Mouse (Mus musculus) CH12.LX (cell line): Measurements from ENCODE around the gene Pbxip1. TPM values are rescaled to one million over a fixed set of nuclear protein-coding genes. Genes with fewer than 3 reads are reported as not detected.

Source experiments
- DNase-seq: peaks from one replicate; pipeline ENCODE4 v3.0.0-alpha.2; 2013; ENCODE audit errors: extremely low read depth
- H3K27ac ChIP-seq: 2 replicates; pipeline ENCODE4 v1.5.1; 2012; ENCODE audit warnings: low read depth, mild to moderate bottlenecking, control low read depth, moderate library complexity; ENCODE audit not compliant: insufficient read depth
- H3K27me3 ChIP-seq: replicated peaks from 2 replicates; pipeline ENCODE3; 2012; ENCODE audit warnings: inconsistent platforms
- H3K36me3 ChIP-seq, 2 experiments: replicated peaks in 1 of 2; 2 replicates each; pipeline versions ENCODE3 to v1.6.1; 2012; ENCODE audit warnings: inconsistent platforms in 1 of 2, low read length in 1 of 2, mild to moderate bottlenecking in 1 of 2, mixed read lengths in 1 of 2, moderate library complexity in 1 of 2; ENCODE audit not compliant: control insufficient read depth in 1 of 2, insufficient read depth in 1 of 2
- H3K4me1 ChIP-seq, 2 experiments: 2 replicates each; pipeline ENCODE4 v1.6.1; 2012; ENCODE audit warnings: inconsistent platforms in 1 of 2, moderate library complexity in 1 of 2; ENCODE audit not compliant: insufficient read depth in 2 of 2, control insufficient read depth in 1 of 2
- H3K4me2 ChIP-seq: 2 replicates; pipeline ENCODE4 v1.6.1; 2012; ENCODE audit warnings: low read depth, mild to moderate bottlenecking, control low read depth; ENCODE audit not compliant: poor library complexity, insufficient read depth, severe bottlenecking
- H3K4me3 ChIP-seq, 3 experiments: fragments of 150-350 bp in 1 of 3; sonication (generic) in 1 of 3; replicated peaks in 1 of 3; 2 replicates each; pipeline versions ENCODE3 to v1.5.1; 2011 to 2012; ENCODE audit warnings: low read depth in 2 of 3, low read length in 2 of 3, mild to moderate bottlenecking in 2 of 3, moderate library complexity in 2 of 3, control low read depth in 1 of 3, improper control_type of control experiment in 1 of 3, inconsistent platforms in 1 of 3, mixed read lengths in 1 of 3; ENCODE audit not compliant: poor library complexity in 1 of 3
- H3K79me2 ChIP-seq: replicated peaks from 2 replicates; pipeline ENCODE4 v1.6.1; 2012; ENCODE audit warnings: mild to moderate bottlenecking, moderate library complexity; ENCODE audit not compliant: control insufficient read depth, poor library complexity, insufficient read depth, severe bottlenecking; ENCODE audit errors: extremely low read depth
- H3K9ac ChIP-seq: 2 replicates; pipeline ENCODE4 v1.6.1; 2012; ENCODE audit warnings: low read depth, mild to moderate bottlenecking, control low read depth, moderate library complexity; ENCODE audit not compliant: insufficient read depth
- H3K9me3 ChIP-seq: replicated peaks from 2 replicates; pipeline ENCODE3; 2012; ENCODE audit warnings: low read length, inconsistent platforms, mixed read lengths
- CHD2 ChIP-seq: IDR thresholded peaks from 2 replicates; pipeline ENCODE4 v1.6.1; 2011; ENCODE audit warnings: low read length, improper control_type of control experiment
- CTCF ChIP-seq, 2 experiments: IDR thresholded peaks in 1 of 2; conservative IDR thresholded peaks in 1 of 2; 2 replicates each; pipeline ENCODE4 v1.5.1; 2011 to 2012; ENCODE audit warnings: low read depth in 2 of 2, low read length in 2 of 2, improper control_type of control experiment in 1 of 2, inconsistent platforms in 1 of 2, mild to moderate bottlenecking in 1 of 2, moderate library complexity in 1 of 2
- E2F4 ChIP-seq: IDR thresholded peaks from 2 replicates; pipeline ENCODE4 v1.6.1; 2011; ENCODE audit warnings: low read depth, low read length, improper control_type of control experiment; ENCODE audit not compliant: insufficient replicate concordance
- ELF1 ChIP-seq: IDR thresholded peaks from 2 replicates; pipeline ENCODE4 v1.6.1; 2014; ENCODE audit warnings: low read depth, mild to moderate bottlenecking, inconsistent platforms, low read length, improper control_type of control experiment
- IRF4 ChIP-seq: IDR thresholded peaks from 2 replicates; pipeline ENCODE4 v1.6.1; 2014; ENCODE audit warnings: low read depth, mild to moderate bottlenecking, inconsistent platforms, low read length, improper control_type of control experiment
- JUND ChIP-seq: conservative IDR thresholded peaks from 2 replicates; pipeline ENCODE4 v1.6.1; 2011; ENCODE audit warnings: low read depth, low read length, improper control_type of control experiment
- KAT2A ChIP-seq: IDR thresholded peaks from 2 replicates; pipeline ENCODE4 v1.6.1; 2012; ENCODE audit warnings: low read length, improper control_type of control experiment, inconsistent platforms; ENCODE audit not compliant: insufficient replicate concordance
- MXI1 ChIP-seq: IDR thresholded peaks from 2 replicates; pipeline ENCODE4 v1.6.1; 2011; ENCODE audit warnings: mild to moderate bottlenecking, low read depth, low read length, improper control_type of control experiment
- MYC ChIP-seq: IDR thresholded peaks from 2 replicates; pipeline ENCODE4 v1.6.1; 2011; ENCODE audit warnings: low read depth, mild to moderate bottlenecking, improper control_type of control experiment, low read length
- NELFE ChIP-seq: IDR thresholded peaks from 2 replicates; pipeline ENCODE4 v1.6.1; 2011; ENCODE audit warnings: low read depth, low read length, improper control_type of control experiment
- NRF1 ChIP-seq: IDR thresholded peaks from 2 replicates; pipeline ENCODE4 v1.6.1; 2014; ENCODE audit warnings: low read depth, mild to moderate bottlenecking, inconsistent platforms, low read length, improper control_type of control experiment, moderate library complexity
- POLR2AphosphoS2 ChIP-seq: IDR thresholded peaks from 2 replicates; pipeline ENCODE4 v1.6.1; 2011; ENCODE audit warnings: low read depth, low read length, improper control_type of control experiment
- RAD21 ChIP-seq: IDR thresholded peaks from 2 replicates; pipeline ENCODE4 v1.6.1; 2011; ENCODE audit warnings: low read depth, mild to moderate bottlenecking, low read length, improper control_type of control experiment, moderate library complexity
- RCOR1 ChIP-seq: conservative IDR thresholded peaks from 2 replicates; pipeline ENCODE4 v1.6.1; 2012; ENCODE audit warnings: low read depth, mild to moderate bottlenecking, inconsistent platforms, low read length, improper control_type of control experiment
- SIN3A ChIP-seq: IDR thresholded peaks from 2 replicates; pipeline ENCODE4 v1.6.1; 2012; ENCODE audit warnings: low read length, improper control_type of control experiment, inconsistent platforms
- SMC3 ChIP-seq: IDR thresholded peaks from 2 replicates; pipeline ENCODE4 v1.6.1; 2011; ENCODE audit warnings: low read depth, low read length, improper control_type of control experiment
- TBP ChIP-seq: conservative IDR thresholded peaks from 2 replicates; pipeline ENCODE4 v1.6.1; 2011; ENCODE audit warnings: low read depth, low read length, improper control_type of control experiment
- USF2 ChIP-seq: conservative IDR thresholded peaks from 2 replicates; pipeline ENCODE4 v1.6.1; 2011; ENCODE audit warnings: low read depth, low read length, improper control_type of control experiment
- ZKSCAN1 ChIP-seq: IDR thresholded peaks from 2 replicates; pipeline ENCODE4 v1.6.1; 2012; ENCODE audit warnings: low read depth, inconsistent platforms, low read length, improper control_type of control experiment, borderline replicate concordance
- dilution Hi-C: fragments of 300-500 bp; cut with MboI; formaldehyde crosslinking; loops from 2 replicates; pipeline ENCODE4 v1.14.3; 2020; ENCODE audit warnings: low sequenced_read_pairs; ENCODE audit not compliant: extremely low pct_unique_long_range_greater_than_20kb, extremely low pct_ligation_motif_present
- in situ Hi-C: fragments of 300-500 bp; cut with MboI; formaldehyde crosslinking; loops from 3 replicates; pipeline ENCODE4 v1.14.3; 2019; ENCODE audit warnings: low sequenced_read_pairs, low pct_ligation_motif_present, low pct_unique_long_range_greater_than_20kb, mixed read lengths
- polyA plus RNA-seq: library from polyadenylated mRNA; unstranded; fragments of >175 nt; gene quantifications from 2 replicates; pipeline ENCODE4 v1.2.1, GENCODE M21; 2012; ENCODE audit warnings: low read depth; ENCODE audit not compliant: insufficient read length
- total RNA-seq, 2 experiments: library from RNA; depleted of rRNA; stranded (reverse); fragments of 300-350 nt in 1 of 2; fragments of >200 nt in 1 of 2; gene quantifications; 2 replicates each; pipeline ENCODE4 v1.2.3; 2012 to 2014

The Pbxip1 gene
- total and polyA plus RNA-seq, 3 experiments = 14.1 to 18.4 (median 17.6) TPM

DNA sequence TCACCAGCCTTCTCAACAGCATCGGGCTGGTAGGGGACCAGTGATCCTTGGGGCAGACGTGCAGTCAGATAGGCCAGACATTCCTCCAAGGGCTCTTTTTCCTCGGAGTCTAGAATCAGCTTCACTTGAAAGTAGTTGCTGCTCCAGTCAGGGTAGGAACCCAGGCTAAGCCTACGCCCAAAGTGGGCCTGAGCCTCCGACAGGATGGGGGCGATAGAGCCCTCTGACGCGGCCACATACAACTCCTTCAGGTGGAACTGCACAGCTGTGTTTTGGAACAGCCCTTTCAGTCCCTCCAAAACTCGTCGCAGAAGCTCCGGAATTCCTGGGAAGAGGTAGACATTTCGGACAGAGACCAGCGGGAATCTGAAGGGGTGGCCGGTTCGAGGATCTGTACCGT is 28.1 kb upstream of the Pbxip1 start:
- DNase-seq = no peak
- Histone ChIP-seq H3K4me1 (peaks cover 6 to 62% of the 10 kb centered on the region in 2 experiments), H3K9ac (no peak overlapping the region)
- no peak for TF ChIP-seq RAD21
- no peak for TF ChIP-seq MXI1
- no peak for TF ChIP-seq E2F4
- no peak for TF ChIP-seq NRF1
- no peak for TF ChIP-seq JUND
- TF ChIP-seq TBP = no peak
- TF ChIP-seq SMC3 = no peak
- no peak for TF ChIP-seq IRF4
- no peak for TF ChIP-seq CHD2
- TF ChIP-seq MYC = no peak
- TF ChIP-seq KAT2A = no peak
- TF ChIP-seq POLR2AphosphoS2 = no peak
- no peak for TF ChIP-seq ZKSCAN1
- no peak for TF ChIP-seq RCOR1
- TF ChIP-seq CTCF (conservative IDR thresholded peaks at IDR 0.05 in 1 of 2, IDR thresholded peaks at IDR 0.05 in 1 of 2; ENCODE audit: low read depth in 2 of 2, low read length in 2 of 2) = no peak
- no peak for TF ChIP-seq USF2
- no peak for TF ChIP-seq SIN3A
- TF ChIP-seq, all 38 proteins: peak for 0
- Histone ChIP-seq H3K27me3 (no peaks in the 10 kb centered on the region), H3K4me2 (no peak overlapping the region), H3K4me3 (no peak overlapping the region), H3K79me2 (0 out of 2 replicates have a peak, but pooled peaks cover 6% of the 10 kb centered on the region), H3K36me3 (peaks cover 37 to 61% of the 10 kb centered on the region in 2 experiments), H3K9me3 (peaks cover 5% of the 10 kb centered on the region), H3K27ac (no peak overlapping the region)
- dilution Hi-C loops = no loop called here
- in situ Hi-C loops = no loop called here

DNA sequence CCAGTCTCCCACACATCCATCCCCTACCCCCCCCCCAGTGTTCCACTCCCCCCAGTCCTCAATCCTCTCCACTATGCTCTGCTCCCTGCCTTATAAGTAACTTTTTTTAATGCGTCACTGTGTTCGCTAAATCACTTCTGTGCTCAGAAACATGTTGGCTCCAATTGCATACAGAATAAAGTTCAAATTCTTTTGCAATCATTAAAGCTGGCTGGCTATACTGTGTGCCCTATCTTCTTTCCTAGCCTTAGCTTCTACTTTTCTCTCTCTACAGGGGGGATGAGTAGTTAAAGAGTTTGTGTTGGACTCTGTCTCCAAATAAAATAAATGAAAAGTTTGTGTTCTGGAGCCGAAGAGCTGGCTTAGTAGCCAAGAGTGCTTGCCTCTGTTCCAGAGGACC is 26.8 kb upstream of the Pbxip1 start:
- Histone ChIP-seq H3K4me1 (peaks cover 3 to 62% of the 10 kb centered on the region in 2 experiments), H3K4me3 (no peak overlapping the region), H3K4me2 (0 out of 2 replicates have a peak overlapping the region, but pooled peaks have one; percentile 1), H3K36me3 (peaks cover 38 to 61% of the 10 kb centered on the region in 2 experiments), H3K27me3 (no peaks in the 10 kb centered on the region), H3K27ac (no peak overlapping the region), H3K9me3 (peaks cover under 1% of the 10 kb centered on the region), H3K9ac (no peak overlapping the region), H3K79me2 (0 out of 2 replicates have a peak, but pooled peaks cover 6% of the 10 kb centered on the region)
- no peak for DNase-seq
- in situ Hi-C loops = no loop called here
- dilution Hi-C loops = no loop called here
- TF ChIP-seq ELF1 (no peak), NELFE (no peak), CHD2 (no peak), SIN3A (no peak)
